Mouse (Mus musculus) stomach, postnatal 0 days (tissue): ENCODE measurements at regions not wholly inside any gene's neighbourhood (a gene's known extent, or its start where the extent isn't known, plus 50 kb on each side); places are given as distances from the start of the nearest gene placed in this dataset.

ENCODE experiments used
- CTCF ChIP-seq: IDR thresholded peaks from 2 replicates; pipeline ENCODE4 v1.5.1; 2016; ENCODE audit warnings: antibody characterized with exemption, low read depth, mild to moderate bottlenecking, moderate library complexity
- EP300 ChIP-seq: optimal IDR thresholded peaks from 2 replicates; pipeline ENCODE3; 2016; ENCODE audit warnings: antibody characterized with exemption

DNA sequence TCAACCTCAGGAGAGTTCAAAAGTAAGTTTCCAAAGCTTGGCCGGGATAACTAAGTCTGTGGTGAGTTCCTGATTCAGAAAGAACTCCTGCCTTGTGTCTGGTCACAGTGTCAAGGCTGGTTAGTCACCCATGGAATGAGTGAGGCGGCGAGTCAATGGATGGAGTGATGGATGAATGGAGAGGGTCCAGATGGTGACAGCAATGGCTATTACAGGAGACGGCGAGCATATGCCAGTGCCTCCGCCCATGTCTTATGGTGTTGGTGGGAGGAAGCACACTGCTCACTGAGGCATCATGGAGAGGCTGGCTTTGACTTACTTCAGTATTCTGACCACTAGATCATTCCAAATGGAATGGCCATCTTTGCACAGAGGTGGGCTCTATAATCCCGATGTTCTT, 154.8 kb upstream of the Gm4791 start:
- TF ChIP-seq CTCF (no peak), EP300 (no peak)
